Mouse (Mus musculus) layer of hippocampus, postnatal 25 days (tissue): ENCODE measurements at regions not wholly inside any gene's neighbourhood (a gene's known extent, or its start where the extent isn't known, plus 50 kb on each side); places are given as distances from the start of the nearest gene placed in this dataset.
A peak's percentile ranks its signal among the peaks of the same experiment; 100 is the strongest.

ENCODE experiments used
- DNase-seq, 2 experiments: peaks; one replicate each; pipeline ENCODE4 v3.0.0; 2022; ENCODE audit warnings: mixed read lengths in 2 of 2, low spot score in 1 of 2; ENCODE audit errors: extremely low spot score in 1 of 2

DNA sequence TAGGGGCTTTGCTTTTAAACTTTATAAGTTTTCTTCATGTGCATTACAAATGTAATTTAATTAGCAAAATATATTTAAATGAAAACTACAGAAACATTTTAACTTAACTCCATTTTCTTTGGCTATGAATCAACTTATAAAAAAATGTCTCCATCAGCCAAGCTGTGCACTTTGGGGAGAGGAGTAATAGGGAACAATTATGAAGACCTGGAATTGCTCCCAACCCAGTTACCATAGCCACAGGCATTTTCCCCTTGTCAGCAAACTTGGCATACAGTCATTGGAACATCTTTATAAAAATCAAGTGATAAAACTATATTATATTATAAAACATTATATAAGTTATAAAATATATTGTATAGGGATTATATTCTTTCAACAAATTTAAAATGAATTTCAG is 65.0 kb downstream of the Atxn7l3b start:
- no peak for DNase-seq

DNA sequence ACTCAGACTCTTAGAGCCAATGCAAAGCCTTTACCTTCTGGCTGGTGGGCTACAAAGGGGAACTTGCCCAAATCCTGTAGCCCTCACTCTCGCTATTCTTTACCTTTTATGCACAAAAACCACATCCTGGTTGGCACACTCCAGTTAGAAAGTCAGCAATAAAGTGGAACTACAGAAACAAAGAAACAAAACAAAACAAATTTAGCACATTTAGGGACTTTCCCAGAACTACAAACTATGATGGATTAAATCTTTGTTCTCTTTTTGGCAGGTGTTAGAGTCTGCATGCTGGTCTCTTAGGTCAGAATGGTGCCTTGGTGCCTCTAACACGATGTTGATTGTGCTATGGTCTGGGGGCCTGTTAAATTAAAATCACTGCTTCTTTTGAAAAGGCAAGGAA is 65.4 kb downstream of the Atxn7l3b start:
- DNase-seq, result no peak

DNA sequence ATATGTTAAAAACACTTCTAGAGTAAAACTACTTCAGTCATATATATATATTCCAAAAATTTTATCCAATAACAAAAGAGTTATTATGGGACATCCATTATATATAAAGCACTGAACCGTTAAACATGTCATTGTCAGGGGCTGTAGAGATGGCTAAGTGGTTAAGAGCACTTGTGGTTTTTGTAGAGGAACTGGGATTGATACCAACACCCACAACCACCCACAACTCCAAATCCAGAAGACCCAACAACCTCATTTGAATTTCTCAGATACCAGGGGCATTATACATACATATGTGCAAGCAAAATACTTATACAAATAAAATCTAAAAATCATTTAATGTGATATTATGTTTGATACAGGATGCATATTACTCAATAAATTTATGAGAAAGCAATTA is 76.8 kb downstream of the Atxn7l3b start:
- no peak for DNase-seq

DNA sequence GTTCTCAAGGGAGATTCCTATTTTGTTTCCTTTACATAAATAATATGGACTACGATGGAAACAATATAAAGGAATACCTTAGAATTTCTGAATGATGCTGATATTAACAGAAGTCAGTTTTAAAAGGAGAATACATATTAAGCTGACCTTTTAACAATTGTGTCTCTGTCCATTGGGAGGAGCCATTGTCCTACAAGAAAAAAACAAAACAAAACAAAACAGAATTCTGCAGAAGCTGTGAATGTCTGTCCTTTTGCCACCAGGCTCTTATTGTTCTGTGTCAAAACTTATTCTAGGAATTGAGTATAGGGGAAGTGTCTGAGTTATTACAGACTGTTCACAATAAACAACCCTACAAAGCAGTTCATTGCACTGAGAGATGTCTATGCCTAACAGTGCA is 82.6 kb downstream of the Atxn7l3b start:
- no peak for DNase-seq

DNA sequence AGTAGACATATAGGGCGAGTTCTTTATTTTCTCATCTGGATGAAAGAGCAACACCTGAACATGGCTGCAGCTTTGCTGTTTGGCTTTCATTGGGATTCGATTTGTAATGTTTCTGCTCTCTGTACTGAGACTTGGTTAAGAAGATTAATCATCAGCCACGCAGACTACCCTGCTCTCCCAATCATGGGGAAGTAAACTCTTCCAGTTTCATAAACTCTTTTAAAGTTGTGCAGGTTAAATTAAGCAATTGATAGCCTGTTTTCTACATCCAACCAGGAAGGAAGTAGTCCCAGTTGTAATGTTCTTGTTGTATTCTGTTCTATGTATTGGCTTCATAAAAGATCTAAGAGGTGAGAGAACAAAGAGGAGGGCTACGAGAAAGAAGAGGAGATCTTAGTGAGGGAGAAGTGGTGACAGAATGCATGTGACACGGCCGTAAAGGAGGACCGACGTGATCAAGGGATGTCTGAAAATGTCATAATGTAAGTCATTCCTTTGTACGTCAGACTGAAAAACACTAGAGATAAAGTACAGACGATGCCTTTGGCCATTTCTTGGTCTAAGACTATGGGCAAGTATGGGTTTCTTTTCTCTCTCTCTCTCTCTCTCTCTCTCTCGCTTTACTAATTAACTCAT is 91.3 kb downstream of the Atxn7l3b start:
- no peak for DNase-seq

DNA sequence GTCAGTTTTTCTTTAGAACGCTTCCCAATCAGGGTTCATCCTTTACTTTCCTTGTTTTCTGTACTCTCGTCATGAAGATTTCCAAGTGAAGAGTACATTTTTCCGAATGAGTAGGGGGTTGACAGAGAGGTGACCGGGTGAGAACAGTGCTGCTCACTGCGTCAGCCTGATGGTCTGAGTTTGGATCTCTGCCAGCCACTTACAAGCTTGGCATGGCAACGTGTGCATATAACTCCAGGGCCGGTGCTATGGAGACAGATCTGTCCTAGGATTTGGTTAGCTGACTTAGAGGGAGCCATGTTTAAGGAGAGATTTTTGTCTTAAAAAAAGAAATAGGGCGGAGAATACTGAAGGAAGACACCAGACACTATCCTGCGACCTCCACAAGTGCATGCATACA is 92.8 kb downstream of the Atxn7l3b start:
- DNase-seq, result no peak

DNA sequence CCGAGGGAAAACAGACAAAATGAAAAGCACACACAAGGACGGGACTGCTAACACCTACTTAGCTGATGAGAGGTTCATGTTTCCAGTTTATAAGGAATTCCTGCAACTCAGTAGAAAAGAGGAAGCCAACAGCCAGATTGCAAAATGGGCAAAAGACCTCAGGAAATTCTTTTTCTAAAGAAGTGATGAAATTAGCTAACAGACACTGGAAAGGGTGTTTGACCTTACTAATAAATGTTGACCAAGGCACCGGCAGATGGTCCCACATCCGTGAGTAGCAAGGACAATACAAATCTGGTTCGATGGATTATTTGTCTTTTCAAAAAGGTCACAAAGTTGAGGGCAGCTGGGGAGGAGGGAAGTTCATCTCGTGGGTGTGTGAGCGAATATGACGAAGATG is 93.3 kb downstream of the Atxn7l3b start:
- DNase-seq, result no peak

DNA sequence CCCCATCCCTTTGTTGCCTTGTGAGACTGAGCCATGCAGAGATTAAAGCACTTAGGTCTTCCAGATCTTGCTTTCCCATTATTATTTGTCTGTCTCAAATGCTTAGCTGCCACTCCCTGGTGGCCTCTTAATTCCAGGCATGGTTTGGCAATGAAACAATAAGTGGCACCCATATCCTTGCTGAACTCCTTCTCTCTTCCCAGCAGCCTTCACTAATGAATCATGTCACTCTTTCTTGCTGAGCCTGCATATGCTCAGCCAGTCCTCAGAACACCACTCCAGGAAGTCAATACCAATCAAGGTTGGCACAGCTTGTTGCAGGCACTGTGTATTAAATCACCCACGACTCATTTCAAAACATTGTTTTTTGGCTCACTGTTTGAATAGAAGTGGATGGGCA is 118.6 kb downstream of the Atxn7l3b start:
- DNase-seq, result no peak

DNA sequence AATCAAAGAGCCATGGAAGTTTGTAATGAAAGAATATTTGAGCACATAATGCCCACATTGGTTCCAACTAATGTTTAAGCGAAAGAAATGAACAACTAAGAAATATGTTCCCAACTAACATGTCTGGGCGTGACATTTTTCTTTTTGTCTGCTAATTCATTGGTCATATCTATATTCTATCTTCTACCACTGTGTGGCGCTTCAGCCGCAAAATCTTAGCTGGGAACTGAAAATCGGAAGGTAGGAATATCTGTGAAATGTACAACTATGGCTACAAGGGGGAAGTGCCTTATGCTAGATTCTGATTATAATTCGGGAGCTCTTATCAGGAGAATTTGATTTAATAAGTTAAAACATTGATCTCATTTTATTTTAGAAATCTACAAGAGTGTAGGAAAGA is 125.2 kb downstream of the Atxn7l3b start:
- DNase-seq, result peak in 1 of 2 experiments; percentile 28

DNA sequence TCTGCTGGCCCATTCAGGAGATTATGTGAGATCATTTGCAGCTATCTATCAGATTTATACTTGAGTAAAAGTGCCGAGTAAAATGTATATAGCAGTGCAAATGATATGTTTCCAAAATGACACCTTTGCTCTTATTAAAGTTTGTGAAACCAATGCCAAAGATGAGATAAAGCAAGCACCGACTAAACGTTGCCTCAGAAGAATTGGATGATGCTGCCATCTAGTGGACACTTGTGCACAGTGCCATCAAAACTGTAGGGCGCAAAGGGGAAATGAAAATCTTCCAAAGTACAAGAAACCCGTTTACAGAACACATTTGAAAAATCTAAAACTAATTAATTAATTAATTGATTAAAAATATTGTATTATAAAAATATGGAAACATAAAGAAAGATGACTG is 127.2 kb downstream of the Atxn7l3b start:
- DNase-seq, result peak in 1 of 2 experiments; percentile 60

DNA sequence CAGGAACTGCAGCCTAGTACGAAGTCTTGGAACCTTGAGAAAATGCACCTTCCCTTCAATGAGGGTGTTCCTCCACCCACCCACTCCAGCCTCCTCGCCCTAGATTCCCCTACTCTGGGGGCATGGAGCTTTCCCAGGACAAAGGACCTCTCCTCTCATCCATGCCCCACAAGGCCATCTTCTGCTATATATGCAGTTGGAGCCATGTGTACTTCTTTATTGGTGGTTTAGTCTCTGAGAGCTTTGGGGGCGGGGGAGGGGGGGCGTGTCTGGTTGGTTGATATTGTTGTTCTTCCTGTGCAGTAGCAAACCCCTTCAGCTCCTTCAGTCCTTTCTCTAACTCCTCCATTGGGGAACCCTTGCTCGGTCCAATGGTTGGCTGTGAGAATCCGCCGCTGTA is 130.2 kb downstream of the Atxn7l3b start:
- no peak for DNase-seq

DNA sequence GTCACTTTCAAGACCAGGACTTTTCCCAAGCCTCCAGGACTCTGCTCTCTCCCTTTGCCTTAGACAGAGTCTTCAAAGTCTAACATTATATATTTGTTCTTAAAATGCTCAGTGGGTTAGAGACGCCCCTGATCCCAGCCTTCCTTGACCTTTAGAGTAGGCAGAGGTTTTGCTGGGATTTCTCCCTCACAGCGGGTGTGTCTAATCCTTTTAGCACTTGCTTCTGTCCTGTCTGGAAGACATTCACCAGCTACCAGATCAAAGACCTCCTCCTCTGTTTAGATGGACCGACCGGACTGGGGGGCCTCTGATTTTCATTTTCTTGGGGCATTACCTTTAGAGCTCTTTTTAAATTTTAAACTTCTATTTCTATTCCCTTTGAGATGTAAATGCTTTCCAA is 130.7 kb downstream of the Atxn7l3b start:
- DNase-seq, result no peak

DNA sequence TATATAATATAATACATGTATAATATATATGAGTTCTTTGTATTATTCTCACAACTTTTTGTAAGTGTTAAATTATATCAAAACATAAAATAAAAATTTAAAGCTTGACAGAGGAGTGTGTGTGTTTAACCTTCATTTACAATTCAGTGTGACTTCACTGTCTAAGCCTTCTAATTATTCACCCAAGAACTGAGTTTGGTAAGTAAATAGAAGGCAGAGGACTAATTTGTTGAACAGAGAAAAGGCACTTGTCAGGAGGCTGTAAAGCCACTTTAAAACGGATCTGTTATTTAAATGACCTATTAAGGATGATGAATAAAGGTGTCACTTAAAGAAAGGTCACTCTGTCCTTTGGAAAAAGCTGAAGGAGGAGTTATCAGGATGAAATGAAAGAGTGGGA is 132.9 kb downstream of the Atxn7l3b start:
- no peak for DNase-seq

DNA sequence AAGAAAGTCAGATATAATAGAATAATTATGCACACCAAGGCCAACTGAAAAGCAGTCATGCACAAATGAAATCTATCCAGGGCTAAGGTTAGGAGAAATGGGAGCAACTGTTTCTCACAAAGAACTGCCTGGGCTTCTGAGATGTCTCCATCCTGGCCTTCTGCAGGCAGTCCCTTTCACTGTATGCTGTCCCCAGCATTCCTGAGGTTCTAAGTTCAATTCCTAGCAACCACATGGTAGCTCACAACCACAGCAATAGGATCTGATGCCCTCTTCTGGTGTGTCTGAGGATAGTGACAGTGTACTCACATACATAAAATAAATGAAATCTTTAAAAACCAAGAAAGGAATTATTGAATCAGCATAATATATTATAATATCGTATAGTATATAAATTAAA is 133.3 kb downstream of the Atxn7l3b start:
- no peak for DNase-seq

DNA sequence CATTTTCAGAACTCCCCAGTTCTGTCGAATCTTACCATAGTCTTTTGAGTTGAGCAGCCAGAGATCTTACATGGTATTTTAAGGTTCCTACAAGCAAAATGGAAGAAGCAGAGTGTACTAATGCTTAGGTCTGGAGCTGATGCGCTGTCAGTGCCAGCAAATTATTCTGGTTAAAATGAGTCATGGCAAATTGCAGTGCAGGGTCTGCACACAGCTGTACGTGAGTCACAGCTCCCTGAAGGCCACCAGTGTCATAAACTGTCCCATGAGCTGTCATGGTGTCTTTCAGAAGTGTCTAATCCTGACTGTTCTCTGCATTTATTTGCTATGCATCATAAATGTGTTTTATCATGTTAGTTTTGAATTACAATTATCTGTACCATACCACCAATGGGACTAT is 140.6 kb downstream of the Atxn7l3b start:
- no peak for DNase-seq

DNA sequence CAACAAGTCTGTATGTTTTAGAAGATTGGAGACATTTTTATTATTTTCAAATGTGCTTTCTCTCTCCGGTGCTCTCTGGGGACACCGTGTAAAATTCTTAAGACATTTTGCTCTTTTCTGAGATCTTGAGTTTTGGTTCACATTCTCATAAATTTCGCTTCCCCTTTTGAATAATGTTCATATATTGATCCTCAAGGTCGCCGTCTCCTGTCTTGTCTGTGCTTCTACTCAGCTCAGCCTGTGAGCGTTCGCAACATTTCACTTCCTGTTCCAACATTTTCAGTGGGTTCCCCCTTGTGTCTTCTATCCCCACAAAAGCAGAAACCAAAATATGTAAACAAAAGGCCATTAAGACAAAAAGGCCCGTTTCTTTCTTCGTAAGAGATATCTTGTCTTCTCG is 154.5 kb downstream of the Atxn7l3b start:
- DNase-seq, result no peak

DNA sequence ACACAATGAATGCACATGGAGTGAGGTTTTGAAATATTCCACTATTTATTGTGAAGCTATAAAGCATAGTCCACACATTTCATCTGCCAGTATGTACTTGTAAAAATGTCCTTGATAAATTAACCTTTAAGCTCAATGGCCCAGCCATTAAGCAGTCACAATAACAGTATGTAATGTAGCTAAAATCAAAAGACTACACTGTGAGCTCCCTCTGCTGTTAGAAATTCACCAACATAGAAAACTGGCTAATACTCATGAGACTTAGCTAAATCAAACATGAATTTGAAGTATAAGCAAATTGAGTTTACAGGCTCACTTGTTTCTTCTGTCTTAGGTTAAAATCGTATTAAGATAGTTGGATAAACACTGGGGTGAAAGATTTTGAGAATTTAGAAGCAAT is 182.1 kb downstream of the Atxn7l3b start:
- no peak for DNase-seq

DNA sequence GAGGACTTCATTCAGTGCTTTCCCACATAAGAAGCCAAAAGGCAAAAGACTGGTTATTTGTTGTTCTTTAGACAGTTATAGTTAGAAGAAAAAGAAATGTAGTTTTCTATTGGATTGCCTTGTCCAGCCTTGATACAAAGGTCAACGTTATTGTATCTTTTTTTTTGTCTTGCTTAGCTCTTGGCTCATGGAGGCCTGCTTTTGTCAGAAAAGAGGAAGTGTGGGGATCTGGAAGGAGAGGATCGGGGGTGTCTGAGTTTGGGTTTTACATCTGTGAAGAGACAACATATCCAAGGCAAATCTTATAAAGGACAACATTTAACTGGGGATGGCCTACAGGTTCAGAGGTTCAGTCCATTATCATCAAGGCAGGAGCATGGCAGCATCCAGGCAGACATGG is 185.3 kb downstream of the Atxn7l3b start:
- no peak for DNase-seq

DNA sequence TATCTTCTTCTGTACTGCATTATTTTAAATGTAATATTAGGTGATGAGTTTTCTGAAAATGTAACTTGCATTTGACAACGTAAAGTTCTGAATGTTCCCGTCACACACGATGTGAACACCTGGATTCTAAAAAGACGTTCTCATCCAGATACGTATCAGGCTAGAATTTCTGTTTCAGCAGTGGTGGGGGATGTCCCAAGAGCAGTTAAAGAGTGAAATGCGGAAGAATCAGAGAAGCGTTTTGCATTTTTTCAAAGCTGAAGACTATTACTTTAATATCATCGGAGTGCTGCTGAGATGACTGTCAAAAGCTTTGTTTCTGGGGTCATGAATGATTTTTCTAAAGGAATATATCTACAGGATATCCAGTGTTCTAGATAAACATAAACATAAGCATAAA is 186.7 kb downstream of the Atxn7l3b start:
- DNase-seq, result no peak
